Mouse (Mus musculus): ENCODE results near the gene Sugct.

GRCm38 (mm10) chr13:17037899-17038298 is 657.5 kb downstream of the Sugct start:
- no peak for TF ChIP-seq CTCF (IDR thresholded peaks at IDR 0.05; ENCODE audit: control insufficient read depth, insufficient read depth, low read length)
- TF ChIP-seq POLR2A (IDR thresholded peaks at IDR 0.05; ENCODE audit: borderline replicate concordance, control insufficient read depth, low read depth, low read length): no peak
